Mouse (Mus musculus): ENCODE results near the gene Trp53rkb.

Trp53rkb gene

DNA sequence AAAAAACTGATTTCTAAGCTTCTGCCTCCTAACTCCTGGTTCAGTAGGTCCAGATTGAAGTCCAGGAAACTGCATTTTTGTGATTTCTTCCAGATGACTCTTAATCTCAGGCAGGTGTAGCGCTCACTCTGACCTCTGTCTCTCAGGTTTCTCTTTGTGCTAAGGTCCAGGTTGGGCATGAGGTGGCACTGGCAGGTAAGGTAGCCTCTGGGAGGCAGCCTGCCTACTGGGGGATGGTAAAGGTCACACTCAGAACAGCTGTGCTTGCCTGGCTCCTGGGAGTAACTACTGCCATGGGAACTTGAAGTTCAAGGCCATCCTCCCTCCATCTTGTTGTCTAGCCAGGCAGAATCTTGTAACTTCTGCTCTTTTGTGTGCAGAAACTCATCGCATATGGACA is 41.8 kb downstream of the Trp53rkb start:
- DNase-seq (ENCODE audit: low spot score in 2 of 2): no peak

DNA sequence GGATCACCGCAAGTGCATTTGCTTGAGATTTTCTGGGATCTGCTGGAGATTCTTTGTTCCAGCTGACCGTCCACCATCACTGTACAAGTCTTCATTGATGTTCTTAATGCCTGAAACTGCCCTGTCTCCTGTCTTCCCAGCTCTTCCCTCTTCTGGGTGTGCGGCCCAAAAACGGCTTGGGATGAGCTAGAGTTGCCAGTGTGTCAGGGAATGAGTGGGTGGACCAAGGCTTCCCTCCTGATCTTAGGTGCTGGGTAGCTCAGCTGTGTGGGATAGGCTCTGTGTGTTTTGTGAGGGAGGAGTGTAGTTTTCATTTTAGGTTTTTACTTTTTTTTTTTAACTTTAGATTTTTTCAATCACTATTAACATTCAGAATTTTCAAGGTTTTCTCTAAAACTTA is 42.5 kb downstream of the Trp53rkb start:
- no peak for DNase-seq (ENCODE audit: low spot score in 2 of 2)

DNA sequence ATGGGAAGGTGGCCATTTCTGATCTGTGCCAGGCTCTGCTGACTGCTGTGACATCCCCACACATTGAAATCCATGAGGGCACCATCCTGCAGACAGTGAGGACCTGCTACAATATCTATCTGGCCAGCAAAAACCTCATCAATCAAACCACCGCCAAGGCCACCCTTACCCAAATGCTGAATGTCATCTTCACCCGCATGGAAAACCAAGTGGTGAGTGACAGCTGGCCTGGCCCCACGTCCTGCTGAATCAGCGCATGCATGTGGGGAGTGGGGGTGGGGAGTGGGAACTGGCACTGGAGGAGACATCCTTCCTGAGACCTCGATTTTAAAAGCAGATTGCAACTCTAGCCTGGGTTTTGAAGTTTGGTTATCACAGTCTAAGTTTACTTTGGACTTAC is 43.2 kb downstream of the Trp53rkb start:
- no peak for DNase-seq (ENCODE audit: low spot score in 2 of 2)

DNA sequence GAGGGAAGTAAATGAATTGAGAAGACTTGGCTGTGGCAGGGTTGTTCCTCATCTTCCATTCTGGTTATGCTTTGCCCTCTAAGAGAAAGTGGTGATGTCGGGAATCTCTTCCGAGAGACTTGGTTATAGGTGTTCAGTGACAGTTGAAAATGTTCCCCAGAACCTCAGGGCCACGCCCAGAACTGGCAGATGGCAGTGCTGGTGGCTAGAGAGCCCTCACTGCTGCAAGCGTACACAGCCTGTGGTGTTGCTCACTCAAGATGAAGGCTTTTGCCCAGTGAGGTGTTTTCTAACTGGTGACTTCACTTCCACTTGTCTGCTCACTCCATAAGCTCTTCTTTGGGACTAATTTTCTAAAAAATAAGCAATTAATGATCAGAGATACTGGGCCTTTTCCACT is 49.5 kb downstream of the Trp53rkb start:
- no peak for DNase-seq (ENCODE audit: low spot score in 2 of 2)
